Mouse (Mus musculus): ENCODE results near the gene Snrpd2. TPM values are rescaled to one million over a fixed set of nuclear protein-coding genes. Genes with fewer than 3 reads are reported as not detected.
"Not testable (repeated sequence)": the region's sequence is repeated elsewhere in the genome, so short reads cannot be mapped to it uniquely, and the experiment has no call there.

Gene Snrpd2
- total RNA-seq, 2 experiments from 2014 or later, result 76.0 to 80.5 TPM

DNA sequence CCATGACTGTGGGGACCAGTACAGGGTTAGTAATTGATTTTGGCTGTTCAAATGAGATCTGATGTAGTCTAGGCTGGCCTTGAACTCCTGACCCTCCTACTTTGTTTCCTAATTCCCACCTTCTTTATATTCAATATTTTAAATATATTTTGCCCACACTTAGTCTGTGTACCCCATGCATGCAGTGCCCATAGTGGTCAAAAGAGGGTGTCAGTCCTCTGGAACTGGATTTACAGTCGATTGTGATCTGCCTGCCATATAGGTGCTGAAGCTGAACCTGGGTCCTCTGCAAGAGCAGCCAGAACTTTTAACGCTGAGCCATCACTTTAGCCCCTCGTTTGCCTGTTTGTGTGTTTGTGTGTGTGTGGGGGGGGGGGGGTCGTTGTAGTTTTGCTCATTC, 18.9 kb upstream of the Snrpd2 start:
- Histone ChIP-seq H3K4me3 (peak overlapping the region; percentile 59; the same call in 1 of the 2 replicates), H3K27ac (peak overlapping the region; percentile 99)
- TF ChIP-seq CTCF (conservative IDR thresholded peaks at IDR 0.05), result peak; percentile 60
- no peak for DNase-seq (ENCODE audit: low spot score in 2 of 2)

DNA sequence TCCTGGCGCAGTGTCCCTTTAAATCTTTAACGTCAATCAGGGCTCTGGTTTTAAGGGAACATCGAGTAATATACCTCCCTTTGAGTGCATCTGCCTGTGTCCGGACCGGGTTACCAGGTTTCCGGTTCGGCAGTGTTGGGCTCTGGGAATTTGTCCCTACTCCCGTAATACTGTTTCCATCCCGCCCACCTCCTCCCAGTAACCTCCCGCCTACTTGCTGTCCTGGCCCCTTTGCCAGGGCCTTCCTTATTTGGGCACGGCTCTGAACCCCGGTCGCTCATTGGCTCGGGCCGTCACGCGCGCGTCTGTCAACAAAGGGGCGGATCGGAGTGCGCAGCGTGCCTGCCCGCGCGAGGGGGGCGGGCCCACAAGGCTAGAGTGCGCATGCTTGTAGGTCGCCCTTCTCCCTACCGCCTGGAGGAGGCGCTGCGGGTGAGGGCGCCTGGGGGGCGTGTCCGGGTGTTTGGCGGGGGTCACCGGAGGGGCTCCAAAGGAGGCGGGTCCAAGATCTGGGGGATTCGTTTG, 18.1 kb upstream of the Snrpd2 start:
- peak; percentile 91 for TF ChIP-seq CTCF (conservative IDR thresholded peaks at IDR 0.05)
- H3K4me3 ChIP-seq, result peak overlapping the region; percentile 59
- DNase-seq (ENCODE audit: low spot score in 2 of 2), result peak; percentile 96 to 98
- peak overlapping the region; percentile 99 for H3K27ac ChIP-seq

DNA sequence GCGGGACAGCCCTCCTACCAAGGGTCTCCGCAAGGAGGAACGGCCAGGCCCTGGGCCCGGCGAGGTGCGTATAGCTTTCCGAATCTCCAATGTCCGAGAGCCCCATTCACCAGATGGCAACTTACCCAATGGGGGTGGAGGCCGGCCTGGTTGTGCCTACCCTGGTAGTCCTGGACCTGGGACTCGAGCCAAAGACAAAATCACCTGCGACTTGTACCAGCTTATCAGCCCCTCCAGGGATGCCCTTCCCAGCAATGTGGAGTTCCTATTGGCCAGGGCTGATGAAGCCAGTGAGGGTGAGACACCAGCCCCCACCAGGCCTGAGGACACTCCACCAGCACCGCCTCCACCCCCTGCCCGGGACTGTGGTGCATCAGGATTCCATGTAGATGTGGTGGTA, 13.4 kb upstream of the Snrpd2 start:
- no peak overlapping the region for H3K27ac ChIP-seq
- no peak overlapping the region for H3K4me3 ChIP-seq
- no peak for TF ChIP-seq CTCF (conservative IDR thresholded peaks at IDR 0.05)
- DNase-seq (ENCODE audit: low spot score in 2 of 2), result no peak

DNA sequence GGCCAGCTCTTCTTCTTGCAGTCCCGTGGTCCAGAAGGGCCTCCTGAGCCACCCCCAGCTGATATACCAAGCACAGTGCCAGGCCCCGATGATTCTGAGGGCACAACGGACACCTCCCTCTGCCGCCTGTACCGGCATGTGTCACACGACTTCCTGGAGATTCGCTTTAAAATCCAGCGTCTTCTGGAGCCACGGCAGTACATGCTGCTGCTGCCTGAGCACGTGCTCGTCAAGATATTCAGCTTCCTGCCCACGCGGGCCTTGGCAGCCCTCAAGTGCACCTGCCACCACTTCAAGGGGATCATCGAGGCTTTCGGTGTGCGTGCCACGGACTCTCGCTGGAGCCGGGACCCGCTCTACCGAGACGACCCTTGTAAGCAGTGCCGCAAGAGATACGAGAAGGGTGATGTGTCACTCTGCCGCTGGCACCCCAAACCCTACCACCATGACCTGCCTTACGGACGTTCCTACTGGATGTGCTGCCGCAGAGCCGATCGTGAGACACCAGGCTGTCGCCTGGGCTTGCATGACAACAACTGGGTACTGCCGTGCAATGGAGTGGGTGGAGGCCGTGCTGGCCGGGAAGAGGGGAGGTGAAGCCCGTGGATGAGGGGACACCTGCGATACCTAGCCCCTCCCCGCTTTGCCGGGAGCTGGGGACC, 12.7 kb upstream of the Snrpd2 start:
- Histone ChIP-seq H3K4me3 (no peak overlapping the region), H3K27ac (peak overlapping the region; percentile 51; the same call in 1 of the 2 replicates)
- TF ChIP-seq CTCF (conservative IDR thresholded peaks at IDR 0.05), result no peak
- no peak for DNase-seq (ENCODE audit: low spot score in 2 of 2)

DNA sequence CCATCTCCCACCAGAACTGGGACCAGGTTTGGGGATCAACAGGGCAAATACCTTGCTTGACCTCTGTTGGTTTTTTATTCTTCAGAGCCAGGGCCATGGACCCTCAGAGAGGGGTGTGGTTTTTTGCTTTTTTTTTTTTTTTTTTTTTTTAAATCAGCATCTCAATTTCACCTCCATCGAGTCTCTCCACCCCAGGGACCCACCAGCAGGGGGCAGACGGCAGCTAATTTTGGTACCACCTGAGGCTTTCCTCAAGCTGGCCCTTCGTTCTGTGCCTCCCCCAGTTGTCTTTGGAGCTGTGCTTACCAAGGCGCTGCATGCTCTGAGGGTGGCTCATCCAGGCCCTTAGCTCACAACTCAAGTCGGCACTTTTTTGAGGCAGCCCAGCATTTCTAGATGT, 12.1 kb upstream of the Snrpd2 start:
- Histone ChIP-seq H3K4me3 (no peak overlapping the region), H3K27ac (peak overlapping the region; percentile 51; the same call in 1 of the 2 replicates)
- peak in 1 of 2 experiments; percentile 74 for DNase-seq (ENCODE audit: low spot score in 2 of 2)
- peak; percentile 76 for TF ChIP-seq CTCF (conservative IDR thresholded peaks at IDR 0.05)

DNA sequence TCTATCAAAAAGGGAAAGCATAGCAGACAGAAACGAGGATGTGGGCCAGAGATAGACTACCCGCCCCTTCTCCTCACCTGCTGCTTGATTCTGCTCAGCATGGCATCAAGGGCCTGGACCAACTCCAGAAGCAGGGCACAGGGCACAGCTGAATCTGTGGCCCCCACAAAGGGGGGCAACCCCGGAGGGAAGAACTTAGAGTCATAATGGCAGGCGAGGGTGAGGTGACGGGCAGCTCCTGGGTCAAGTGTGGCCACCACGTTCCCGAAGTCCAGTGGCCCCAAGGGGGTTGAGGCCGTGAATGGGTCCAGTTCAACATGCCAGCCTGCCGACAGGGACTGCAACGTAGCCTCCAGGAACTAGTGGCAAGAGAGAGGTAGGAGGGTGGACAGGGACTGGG, 2.7 kb upstream of the Snrpd2 start:
- Histone ChIP-seq H3K27ac (no peak overlapping the region), H3K4me3 (no peak overlapping the region)
- no peak for DNase-seq (ENCODE audit: low spot score in 2 of 2)
- no peak for TF ChIP-seq CTCF (conservative IDR thresholded peaks at IDR 0.05)

DNA sequence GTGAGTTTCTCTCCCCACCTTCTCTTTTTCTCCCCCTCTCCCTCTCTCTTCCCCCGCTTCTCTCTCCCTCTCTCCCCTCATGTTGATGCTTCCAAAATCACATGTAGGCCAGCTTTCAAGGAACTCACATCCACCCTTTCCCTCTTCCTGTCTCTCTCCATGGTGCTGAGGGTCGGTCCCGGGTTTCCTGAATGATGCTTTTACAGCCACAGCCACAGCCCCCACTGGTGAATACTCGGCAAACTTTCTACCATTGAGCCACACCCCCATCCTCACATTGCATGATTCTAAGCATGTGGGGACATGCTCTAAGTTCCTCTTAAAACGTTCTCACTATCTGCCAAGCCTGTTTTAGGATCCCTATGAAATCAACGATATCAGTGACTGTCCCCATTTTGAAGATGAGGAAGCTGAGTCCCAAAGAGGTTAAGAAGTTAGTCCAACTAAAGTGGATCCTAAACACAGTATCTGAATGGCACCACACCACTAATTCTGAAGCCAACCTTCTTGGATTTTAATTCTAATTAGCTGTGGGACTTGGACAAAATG, 2.0 kb upstream of the Snrpd2 start:
- no peak for TF ChIP-seq CTCF (conservative IDR thresholded peaks at IDR 0.05)
- H3K27ac ChIP-seq, result no peak overlapping the region
- no peak overlapping the region; the same call in 1 of the 2 replicates for H3K4me3 ChIP-seq
- DNase-seq (ENCODE audit: low spot score in 2 of 2), result no peak

DNA sequence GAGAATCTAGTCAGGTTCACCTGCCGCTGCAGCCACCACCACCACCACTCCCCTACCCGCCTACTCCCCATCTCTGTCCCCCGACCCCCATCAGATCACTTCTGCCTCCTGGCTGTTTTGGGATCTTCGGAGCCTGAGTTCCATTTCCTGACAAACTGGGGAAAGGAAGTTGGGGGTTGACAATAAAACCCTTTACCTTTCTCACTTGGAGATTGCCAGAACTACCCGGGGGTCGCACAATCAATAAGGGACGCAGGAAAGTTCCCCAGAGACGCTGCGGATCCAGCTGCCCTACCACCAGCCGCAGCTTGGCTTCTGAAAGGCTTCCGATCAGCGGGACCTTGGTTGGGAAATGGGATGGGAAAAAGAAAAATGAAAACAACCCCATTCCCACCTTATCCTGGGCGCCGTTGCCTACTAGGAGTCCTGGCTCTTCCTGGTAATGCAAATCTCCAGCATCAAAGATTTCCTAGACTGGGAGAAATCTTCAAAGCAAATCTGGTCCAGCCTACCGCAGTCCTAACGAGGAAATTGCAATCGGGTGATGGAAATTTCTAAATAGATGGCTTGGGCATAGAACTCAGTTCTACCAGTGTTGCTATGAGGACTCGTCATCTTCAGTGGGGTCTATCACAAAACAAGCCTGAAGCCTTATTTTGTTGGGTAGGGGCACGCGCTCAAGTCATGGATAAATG, 1.2 kb upstream of the Snrpd2 start:
- peak; percentile 27; the same call in 1 of the 2 replicates for TF ChIP-seq CTCF (conservative IDR thresholded peaks at IDR 0.05)
- H3K27ac ChIP-seq, result peak overlapping the region; percentile 87
- DNase-seq (ENCODE audit: low spot score in 2 of 2), result no peak
- peak overlapping the region; percentile 82 for H3K4me3 ChIP-seq

DNA sequence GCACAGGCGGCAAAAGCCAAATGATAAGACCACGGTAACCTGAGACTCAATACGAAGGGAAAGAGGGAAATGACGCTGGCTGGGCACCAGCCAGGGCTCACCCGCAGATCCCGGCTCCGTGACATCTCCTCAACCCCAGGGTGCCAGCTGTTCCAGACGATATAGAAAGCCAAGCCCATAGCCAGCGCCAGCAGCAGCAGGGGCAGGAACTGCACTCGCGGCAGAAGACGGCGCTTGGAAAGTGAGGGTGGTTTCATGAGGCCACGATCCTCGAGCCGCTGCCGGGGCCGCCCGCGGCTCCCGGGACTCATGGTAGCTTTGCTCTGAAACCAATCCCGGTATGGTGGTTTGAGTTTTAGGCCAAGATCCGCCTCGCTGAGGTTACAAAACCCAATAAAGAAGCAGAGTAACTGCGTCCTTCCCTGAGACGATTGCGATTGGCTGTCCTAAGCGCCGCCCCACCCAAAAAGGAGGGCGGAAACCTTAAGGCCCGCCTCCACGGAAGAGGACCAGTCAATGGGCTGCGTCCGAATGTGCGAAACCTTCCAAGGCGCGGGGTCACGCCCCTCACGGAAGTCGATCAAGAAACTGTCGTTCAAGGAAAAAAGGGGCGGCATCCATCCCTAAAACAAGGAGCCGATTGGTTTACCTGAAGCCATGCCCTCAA, 514 bp upstream of the Snrpd2 start, which contains the start of gene Qpctl:
Gene Qpctl, minus strand, starts transcription at position 417 of the 667 bp plus-strand sequence.
- peak within 1 kb of the TSS; percentile 89 for H3K27ac ChIP-seq
- no peak for TF ChIP-seq CTCF (conservative IDR thresholded peaks at IDR 0.05)
- peak within 1 kb of the TSS; percentile 82 for H3K4me3 ChIP-seq
- peak; percentile 95 to 99 for DNase-seq (ENCODE audit: low spot score in 2 of 2)

DNA sequence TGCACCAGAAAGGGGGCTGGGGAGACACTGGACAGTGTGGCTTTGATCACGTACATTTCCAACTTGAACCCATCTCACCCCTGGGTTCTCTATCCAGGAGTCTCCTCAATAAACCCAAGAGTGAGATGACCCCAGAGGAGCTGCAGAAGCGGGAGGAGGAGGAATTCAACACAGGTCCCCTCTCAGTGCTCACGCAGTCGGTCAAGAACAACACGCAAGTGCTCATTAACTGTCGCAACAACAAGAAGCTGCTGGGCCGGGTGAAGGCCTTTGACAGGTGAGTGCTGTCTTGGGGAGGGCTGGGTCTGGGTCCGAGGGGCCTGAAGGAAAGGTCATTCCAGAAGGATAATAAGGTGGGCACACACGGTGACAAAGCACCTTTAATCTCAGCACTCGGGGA, 1.6 kb downstream of the Snrpd2 start:
- not testable (repeated sequence) for H3K27ac ChIP-seq; H3K4me3 ChIP-seq; DNase-seq (ENCODE audit: low spot score in 2 of 2)

DNA sequence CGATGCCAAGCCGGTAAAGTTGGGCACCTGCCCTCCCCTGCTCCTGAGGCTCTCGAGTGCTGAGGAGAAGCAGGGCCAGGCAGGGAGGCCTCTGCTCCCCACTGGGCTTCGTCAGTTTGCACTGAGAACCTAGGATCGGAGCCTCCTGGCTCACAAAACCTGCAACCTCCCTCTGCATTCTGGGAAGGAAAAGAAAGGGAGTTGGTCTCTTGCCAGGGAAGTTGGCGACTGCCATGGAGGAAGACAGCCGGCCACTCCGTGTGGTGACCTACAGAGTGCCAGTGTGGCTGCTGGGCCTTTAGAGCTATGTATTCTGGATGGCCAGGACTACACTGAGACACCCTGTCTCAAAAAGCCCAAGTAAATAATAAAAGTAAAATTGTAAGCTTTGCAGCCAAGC, 5.3 kb downstream of the Snrpd2 start:
- DNase-seq (ENCODE audit: low spot score in 2 of 2), result no peak
- no peak overlapping the region for H3K4me3 ChIP-seq
- TF ChIP-seq CTCF (conservative IDR thresholded peaks at IDR 0.05), result no peak
- no peak overlapping the region for H3K27ac ChIP-seq

DNA sequence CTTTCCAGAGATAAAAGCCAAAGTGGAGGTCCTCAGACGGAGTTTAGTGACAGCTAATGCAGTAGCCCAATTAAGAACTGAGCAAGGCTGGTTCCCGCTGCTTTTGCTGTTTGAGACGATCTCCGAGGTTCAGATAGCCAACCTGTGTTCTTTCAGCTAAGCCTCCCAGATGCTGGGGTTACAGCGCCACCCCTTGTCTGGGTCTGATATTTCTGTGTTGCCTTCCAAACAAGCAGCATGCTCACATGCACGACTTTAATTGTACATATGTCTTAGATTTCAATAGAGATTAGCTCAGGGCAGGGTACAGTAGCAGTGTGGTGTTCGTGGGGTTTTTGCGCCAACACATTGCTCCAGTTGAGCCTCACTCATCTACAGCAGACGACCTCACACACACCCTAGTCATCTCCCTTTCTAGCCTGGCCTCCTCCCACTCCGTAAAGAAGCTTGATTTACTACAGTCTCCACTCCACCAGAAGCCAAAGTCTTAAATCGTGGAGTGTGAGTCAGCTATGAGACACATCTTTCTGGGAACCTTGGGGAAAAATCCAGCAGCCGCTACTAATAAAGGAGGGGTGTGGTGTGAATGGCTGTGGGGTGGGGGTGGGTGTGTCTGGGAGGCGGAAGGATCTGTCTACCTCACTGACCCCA, 6.4 kb downstream of the Snrpd2 start:
- Histone ChIP-seq H3K4me3 (no peak overlapping the region), H3K27ac (no peak overlapping the region)
- peak in 1 of 2 experiments; percentile 53 for DNase-seq (ENCODE audit: low spot score in 2 of 2)
- TF ChIP-seq CTCF (conservative IDR thresholded peaks at IDR 0.05), result peak; percentile 71
